Mouse (Mus musculus): ENCODE results near the gene Prdm5.

DNA sequence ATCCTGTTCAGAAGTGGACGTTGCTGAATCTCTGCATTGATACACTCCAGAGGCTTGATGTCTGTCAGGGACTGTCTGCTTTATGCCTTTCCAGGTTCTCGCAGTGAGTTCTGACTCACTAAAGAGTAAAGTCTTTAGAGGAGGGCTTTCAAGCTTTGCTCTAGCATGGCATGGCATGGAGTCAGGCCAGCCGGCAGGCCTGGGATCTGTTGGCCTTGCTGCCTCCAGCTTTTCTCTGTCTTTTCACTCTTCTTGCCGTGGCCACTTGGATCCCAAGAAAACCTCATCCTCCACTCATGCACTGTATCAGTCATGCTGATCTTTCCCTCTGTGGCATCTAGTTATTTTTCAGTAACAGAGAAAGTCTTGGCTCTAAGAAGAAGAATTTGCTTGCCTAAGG is 87.1 kb downstream of the Prdm5 start:
- TF ChIP-seq CTCF (IDR thresholded peaks at IDR 0.05; ENCODE audit: control insufficient read depth, insufficient read depth, low read length), result no peak
- TF ChIP-seq POLR2A (IDR thresholded peaks at IDR 0.05; ENCODE audit: borderline replicate concordance, control insufficient read depth, low read depth, low read length), result no peak

Data from bone marrow, adult 2 months (tissue).